Mouse (Mus musculus) stomach, postnatal 0 days (tissue): ENCODE data around the gene Cpsf3.
A peak's percentile ranks its signal among the peaks of the same experiment; 100 is the strongest.

Source experiments
- CTCF ChIP-seq: IDR thresholded peaks from 2 replicates; pipeline ENCODE4 v1.5.1; 2016; ENCODE audit warnings: antibody characterized with exemption, low read depth, mild to moderate bottlenecking, moderate library complexity
- EP300 ChIP-seq: optimal IDR thresholded peaks from 2 replicates; pipeline ENCODE3; 2016; ENCODE audit warnings: antibody characterized with exemption

DNA sequence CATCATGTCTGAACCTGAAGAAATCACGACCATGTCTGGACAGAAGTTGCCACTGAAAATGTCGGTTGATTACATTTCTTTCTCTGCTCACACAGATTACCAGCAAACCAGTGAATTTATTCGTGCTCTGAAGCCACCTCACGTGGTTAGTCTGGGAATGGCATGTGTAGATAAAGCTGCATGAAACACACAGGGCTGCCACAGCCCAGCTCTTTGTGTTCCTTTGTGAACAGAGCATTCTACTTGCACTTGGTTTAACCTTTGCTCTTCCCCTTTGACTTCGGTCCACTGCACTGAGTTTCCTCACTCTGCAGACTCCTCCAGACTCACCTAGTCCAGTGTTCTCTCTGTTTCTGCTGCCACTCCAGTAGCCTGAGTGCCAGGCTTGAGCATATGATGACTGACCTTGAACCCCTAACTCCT lies 17.2 kb downstream of the Cpsf3 start:
- TF ChIP-seq CTCF (peak; percentile 47), EP300 (no peak)
